Mouse (Mus musculus) layer of hippocampus, adult 9-11 months (tissue): Measurements from ENCODE around the gene Abca17.

ENCODE experiments used
- DNase-seq: peaks from one replicate; pipeline ENCODE4 v3.0.0; 2022

Abca17 gene

GRCm38 (mm10) chr17:24344672-24345071, 6.2 kb downstream of the Abca17 start:
- no peak for DNase-seq

DNA sequence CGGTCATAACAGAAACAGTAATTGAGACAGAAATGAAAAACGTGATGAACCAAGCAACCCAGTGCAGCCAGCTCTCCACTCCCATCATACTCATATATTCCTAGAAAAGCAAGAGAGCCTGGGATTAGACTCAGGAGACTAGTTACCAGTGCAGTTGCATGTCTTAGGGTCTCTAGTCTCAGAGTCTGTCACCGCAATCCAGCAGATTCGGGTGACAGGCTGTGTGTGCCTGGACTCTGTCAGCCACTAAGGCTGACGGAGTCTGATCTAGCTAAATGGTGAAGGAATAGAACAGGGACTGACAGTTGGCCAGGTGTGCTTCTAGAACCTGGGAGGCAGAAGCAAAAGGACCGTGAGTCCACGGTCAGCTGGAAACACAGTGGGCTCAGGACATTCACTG, 23.2 kb downstream of the Abca17 start:
- DNase-seq, result no peak

DNA sequence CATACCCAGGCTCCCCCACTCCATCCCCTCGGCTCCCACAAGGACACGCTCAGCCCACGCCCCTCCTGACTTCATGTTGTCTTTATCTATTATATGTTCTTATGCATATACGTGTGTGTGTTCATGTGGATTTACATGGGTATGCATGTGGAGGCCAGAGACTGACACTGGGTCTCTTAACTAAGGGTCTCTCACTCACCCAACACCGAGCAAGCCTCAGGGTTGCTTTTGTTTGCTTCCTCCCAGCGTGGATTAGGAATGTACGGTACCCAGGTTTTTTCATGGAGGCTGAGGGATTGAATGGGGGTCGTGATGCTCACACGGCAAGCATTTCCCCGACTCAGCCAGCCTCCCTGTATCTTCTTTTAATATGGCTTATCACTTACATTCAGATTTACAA, 25.8 kb downstream of the Abca17 start:
- no peak for DNase-seq

DNA sequence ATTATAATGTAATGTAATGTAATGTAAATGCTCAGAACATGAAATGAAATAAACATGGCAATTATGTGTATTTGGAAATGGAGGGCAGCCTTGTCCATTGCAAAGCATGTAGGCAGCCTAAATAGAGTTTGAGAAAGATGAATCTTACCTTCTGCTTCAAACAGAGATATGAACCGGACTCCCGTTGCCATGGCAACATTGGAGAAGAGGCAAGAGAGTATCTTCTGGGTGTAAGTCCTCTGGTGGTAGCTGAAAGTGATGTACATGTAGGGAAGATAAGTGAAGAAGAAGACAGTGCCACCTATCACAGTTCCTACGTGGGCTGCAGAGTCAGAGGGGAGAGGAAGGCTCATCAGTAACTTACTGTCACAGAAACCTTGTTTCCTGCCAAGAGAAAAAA, 30.0 kb downstream of the Abca17 start:
- peak; percentile 55 for DNase-seq

DNA sequence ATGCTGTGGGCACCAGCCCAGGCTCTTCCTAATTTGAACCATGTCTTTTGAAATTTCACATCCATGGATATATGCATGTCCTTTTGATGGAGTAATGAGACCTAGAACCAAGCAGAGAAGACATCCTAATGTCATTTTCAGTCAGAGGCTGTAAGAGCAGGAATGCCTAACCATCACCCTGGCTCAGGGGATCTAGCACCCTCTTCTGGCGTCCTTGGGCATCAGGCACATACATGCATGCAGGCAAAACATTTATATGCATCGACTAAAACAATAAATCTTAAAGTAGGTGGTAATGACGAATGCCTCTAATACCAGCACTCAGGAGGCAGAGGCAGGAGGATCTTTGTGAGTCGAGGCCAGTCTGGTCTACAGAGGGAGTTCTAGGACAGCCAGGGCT, 43.4 kb downstream of the Abca17 start:
- no peak for DNase-seq

DNA sequence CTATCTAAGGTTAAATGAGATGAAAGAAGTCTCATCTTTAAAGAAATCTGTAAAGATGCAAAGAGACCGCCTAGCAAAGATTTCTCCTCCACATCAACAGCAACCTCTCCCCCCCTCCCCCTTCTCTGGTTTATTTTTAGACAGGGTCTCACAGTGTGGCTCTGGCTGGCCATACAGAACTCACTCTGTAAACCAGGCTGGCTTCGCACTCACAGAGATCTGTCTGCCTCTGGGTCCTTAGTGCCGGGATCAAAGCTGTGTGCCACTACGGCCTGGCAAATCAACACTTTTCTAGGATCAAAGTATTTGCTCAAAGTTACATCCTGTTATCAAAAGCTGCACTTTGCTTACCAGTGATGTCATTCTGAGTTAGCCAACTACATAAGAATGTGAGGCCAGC, 50.2 kb downstream of the Abca17 start:
- no peak for DNase-seq

DNA sequence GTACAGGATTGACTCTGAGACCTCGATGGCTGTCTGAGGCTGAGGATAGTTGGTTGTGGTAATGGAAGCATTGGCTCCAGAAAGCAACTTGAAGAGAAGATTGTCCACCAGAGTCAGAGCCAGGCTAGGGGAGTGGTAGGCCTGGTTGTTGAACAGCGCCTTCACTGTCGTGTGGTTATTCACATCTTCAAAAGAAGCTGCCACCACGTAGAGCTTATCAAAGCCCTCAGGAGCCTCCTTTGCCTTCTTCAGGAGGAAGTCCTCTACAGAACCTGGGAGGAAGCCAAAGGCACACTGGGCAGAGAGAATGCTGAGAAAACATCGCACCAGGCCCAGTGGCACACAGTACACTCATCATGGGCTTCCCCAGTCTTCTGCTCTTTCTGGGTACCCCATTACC, 61.5 kb downstream of the Abca17 start:
- no peak for DNase-seq

GRCm38 (mm10) chr17:24288477-24288876, 62.4 kb downstream of the Abca17 start:
- DNase-seq, result no peak

DNA sequence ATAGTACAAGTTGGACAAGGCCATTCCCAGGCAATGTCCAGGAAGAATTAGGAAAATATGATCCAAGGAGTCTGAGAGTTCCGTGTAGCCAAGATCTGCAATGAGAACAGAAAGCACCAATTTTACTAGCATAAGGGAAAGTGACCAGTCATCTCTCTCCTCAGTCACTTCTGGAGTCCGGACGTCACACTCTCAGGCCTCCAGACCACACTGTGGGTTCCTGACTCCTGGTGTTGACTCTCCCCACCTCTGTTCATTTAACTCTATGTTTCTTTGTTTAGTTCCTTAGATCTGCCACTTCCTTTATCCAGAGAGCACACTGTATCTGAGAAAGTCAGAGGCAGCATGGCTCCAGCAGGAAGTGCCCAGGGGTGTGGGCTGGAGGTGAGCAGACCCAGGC, 65.2 kb downstream of the Abca17 start:
- DNase-seq, result no peak

GRCm38 (mm10) chr17:24283266-24283818, 67.5 kb downstream of the Abca17 start:
- DNase-seq, result no peak

GRCm38 (mm10) chr17:24282637-24283036, 68.2 kb downstream of the Abca17 start:
- DNase-seq, result no peak

DNA sequence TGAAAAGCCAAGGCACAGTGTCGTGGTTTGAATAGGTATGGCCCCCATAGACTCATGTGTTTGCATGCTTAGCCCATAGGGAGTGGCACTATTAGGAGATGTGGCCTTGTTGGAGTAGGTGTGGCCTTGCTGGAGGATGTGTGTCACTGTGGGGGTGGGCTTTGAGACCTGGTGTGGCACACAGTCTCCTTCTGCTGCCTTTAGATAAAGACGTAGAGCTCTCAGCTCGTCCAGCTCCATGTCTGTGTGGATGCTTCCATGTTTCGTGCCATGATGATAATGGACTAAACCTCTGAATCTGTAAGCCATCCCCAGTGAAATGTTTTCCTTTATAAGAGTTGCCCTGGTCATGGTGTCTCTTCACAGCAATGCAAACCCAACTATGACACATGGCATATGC, 71.0 kb downstream of the Abca17 start:
- no peak for DNase-seq

DNA sequence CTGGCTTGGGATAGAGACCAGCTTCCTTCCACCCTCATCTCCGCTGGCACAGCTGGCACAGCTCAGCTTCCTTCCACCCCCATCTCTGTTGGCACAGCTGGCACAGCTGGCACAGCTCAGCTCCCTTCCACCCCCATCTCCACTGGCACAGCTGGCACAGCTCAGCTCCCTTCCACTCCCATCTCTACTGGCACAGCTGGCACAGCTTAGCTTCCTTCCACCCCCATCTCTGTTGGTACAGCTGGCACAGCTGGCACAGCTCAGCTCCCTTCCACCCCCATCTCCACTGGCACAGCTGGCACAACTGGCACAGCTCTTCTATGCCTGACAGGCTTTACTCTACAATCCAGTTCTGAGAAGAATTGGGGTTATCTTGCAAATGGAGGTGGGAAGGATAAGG, 83.7 kb downstream of the Abca17 start:
- no peak for DNase-seq

- no peak for DNase-seq
Observed at GRCm38 (mm10) chr17:24264766-24265165, 86.1 kb downstream of the Abca17 start.

DNA sequence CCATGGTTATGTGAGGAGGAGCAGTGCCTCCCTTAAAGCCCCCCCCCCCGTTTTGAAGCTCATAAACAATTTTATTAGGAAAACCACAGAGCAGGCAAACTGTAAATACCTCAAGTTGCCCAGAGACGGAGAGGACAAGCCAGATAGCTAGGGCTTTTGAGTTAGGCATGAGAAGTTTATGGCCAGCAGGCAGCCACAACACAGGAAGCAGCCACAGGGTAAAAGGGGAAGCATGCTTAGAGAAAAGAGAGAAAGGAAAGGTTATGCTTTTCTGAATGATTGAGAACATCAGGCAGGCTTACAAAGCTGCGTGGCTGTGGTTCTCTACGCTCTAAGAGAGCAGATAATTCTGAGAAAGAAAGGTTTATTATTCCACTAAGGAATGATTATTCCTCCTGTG, 90.4 kb downstream of the Abca17 start:
- DNase-seq, result no peak

- DNase-seq, result no peak
Observed at GRCm38 (mm10) chr17:24259702-24260101, 91.2 kb downstream of the Abca17 start.

DNA sequence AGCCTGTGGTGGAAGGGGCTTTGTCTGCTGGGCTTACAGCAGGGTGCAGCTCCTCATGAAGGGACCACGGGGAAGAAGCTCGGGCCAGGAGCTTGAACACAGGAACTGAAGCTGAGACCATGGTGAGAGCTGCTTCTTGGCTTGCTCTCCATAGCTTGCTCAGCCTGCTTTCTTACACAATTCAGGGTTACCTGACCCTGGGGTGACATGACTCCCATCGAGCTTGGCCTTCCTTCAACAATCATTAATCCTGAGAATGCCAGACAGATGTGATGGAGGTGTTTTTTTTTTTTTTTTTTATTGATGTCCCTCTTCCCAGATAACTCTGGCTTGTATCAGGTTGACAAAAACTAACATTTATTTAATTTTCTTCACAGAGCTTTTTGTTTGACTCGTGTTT, 91.9 kb downstream of the Abca17 start:
- no peak for DNase-seq

- DNase-seq, result no peak
Observed at GRCm38 (mm10) chr17:24252329-24252728, 98.5 kb downstream of the Abca17 start.

GRCm38 (mm10) chr17:24251320-24252069, 99.4 kb downstream of the Abca17 start, which contains the start of gene Ccnf:
Ccnf (minus strand) TSS chr17:24251484.
- DNase-seq, result peak; percentile 98

- DNase-seq, result no peak
Observed at GRCm38 (mm10) chr17:24250988-24251319, 99.9 kb downstream of the Abca17 start.

DNA sequence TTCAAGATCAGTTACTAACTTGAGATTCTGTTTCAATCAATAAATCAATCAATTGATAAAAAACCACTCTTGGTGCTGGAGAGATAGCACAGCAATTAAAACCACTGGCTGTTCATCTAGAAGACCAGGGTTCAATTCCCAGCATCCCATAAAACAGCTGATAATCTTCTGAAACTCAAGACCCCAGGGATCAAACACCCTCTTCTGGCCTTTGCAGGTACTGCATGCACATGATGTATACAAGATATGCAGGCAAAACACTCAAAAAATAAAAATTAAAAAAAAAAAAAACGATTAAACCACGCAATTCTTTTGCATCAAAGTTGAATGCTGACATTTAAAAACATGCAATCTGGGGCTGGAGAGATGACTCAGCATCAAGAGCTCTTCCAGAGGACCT, 102.2 kb downstream of the Abca17 start:
- no peak for DNase-seq

GRCm38 (mm10) chr17:24244061-24244460, 106.8 kb downstream of the Abca17 start:
- DNase-seq, result no peak

DNA sequence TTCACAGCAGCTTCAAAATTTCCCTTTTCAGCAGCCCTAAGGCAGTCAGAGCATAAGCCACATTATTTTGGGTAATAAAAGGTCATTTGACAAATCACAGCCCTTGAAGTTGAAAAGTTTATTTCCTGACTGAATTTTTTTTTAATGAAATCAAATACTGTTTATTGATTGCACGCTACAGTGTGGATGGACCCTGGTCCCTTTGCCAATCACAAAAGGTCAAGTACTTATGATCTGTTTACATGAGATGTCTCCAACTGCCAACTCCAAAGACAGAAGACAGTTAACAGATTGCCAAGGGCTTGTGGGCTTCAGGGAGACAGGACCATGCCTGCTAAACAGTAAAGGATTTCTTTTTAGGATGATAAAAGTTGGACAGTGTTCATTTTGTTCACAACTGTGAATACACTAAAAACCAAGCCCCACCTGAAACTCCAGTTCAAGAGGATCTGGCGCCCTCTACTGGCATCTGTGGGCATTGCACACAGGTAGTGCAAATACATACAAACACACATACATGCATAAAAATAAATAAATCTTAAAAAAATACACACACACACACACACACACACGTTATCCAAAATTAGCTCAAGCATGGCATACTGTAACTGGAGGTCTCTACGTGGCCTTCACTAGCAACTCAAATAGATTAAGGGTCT, 107.4 kb downstream of the Abca17 start:
- no peak for DNase-seq

GRCm38 (mm10) chr17:24236921-24237320, 113.9 kb downstream of the Abca17 start:
- no peak for DNase-seq

DNA sequence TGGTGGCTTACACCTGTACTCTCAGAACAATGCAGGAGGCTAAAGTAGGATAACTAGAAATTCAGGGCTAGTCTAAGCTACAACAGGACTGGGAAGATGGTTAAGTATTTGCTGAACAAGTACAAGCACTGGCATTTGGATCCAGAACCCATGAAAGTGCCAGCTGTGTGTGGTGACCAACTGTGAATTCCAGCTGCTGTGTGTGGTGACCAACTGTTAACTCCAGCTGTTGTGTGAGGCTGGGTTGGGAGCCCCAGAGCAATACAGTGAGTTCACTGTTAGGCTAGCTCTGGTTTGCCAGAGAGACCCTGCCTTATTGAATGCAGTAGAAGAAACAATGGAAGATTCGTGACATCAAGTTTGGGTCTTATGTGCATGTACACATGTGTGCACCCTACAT, 114.4 kb downstream of the Abca17 start:
- DNase-seq, result no peak
